Comparison of ENCODE assay signal across 12 mouse cellular contexts in genomic region chr9:120186856-120187255, GRCm38 (mm10). TPM values are rescaled to one million over a fixed set of nuclear protein-coding genes. Genes with fewer than 3 reads are reported as not detected.
DNase-seq lines count a peak whose midpoint lies in the region; ATAC-seq and TF ChIP-seq lines count a peak whose summit lies in the region.
"Had no signal": no experiment of that assay in that cellular context is flagged by ENCODE, and none has a peak within 500 bp of the region (broad histone marks: within the 10 kb centered on the region; RNA-seq: fewer than 3 reads in every experiment).

No protein-coding gene starts in this region.

- POLR2A ChIA-PET in Patski (lab: Charles Lee), result no interaction called here

- no peaks in the 10 kb centered on the region for H3K36me3 ChIP-seq in kidney, adult 2 months (ENCODE audit: control insufficient read depth, insufficient read depth, low read length)
- no peaks in the 10 kb centered on the region for H3K36me3 ChIP-seq in testis, adult 2 months (ENCODE audit: control insufficient read depth, insufficient read depth, low read length)

- no peak for DNase-seq in kidney, adult 2 months
- DNase-seq in kidney, adult 11 months, result no peak
- DNase-seq in testis, postnatal 14 days (ENCODE audit: low spot score), result no peak
- no peak for DNase-seq in Patski (ENCODE audit: low read depth, low spot score)
- peak; percentile 14 for DNase-seq in retina, postnatal 1 day
- DNase-seq in cerebellum, postnatal 10 days, result no peak
- no peak for DNase-seq in spleen, postnatal 10 days (ENCODE audit: low spot score in 2 of 2)
- DNase-seq: lung, postnatal 36 days had no signal

- in situ Hi-C loops in Patski (cut with MboI; ENCODE audit: low pct_unique_long_range_greater_than_20kb), result no loop called here

- CTCF ChIA-PET in Patski (lab: Charles Lee), result no interaction called here

- no peaks in the 10 kb centered on the region for H3K27me3 ChIP-seq in kidney, adult 2 months (replicated peaks; ENCODE audit: control insufficient read depth, insufficient read depth, low read length)
- H3K27me3 ChIP-seq in testis, adult 2 months (ENCODE audit: control insufficient read depth, insufficient read depth, low read length), result no peaks in the 10 kb centered on the region; the same call in 1 of the 2 replicates
- peaks cover 34% of the 10 kb centered on the region for H3K27me3 ChIP-seq in Patski

- TF ChIP-seq CTCF in kidney, adult 2 months (conservative IDR thresholded peaks at IDR 0.05; ENCODE audit: insufficient read depth, insufficient read length, low read depth, low read length), result peak; percentile 45
- TF ChIP-seq CTCF in testis, adult 2 months (IDR thresholded peaks at IDR 0.05; ENCODE audit: control insufficient read depth, insufficient read depth, insufficient replicate concordance, low read depth, low read length), result peak; percentile 46; the same call in 1 of the 2 replicates
- TF ChIP-seq CTCF in Patski (IDR thresholded peaks at IDR 0.05), result peak; percentile 48

- WGBS in kidney, adult 2 months, result 82% methylated on average over 5 of the region's 5 CpGs

- H3K27ac ChIP-seq in kidney, adult 2 months (ENCODE audit: insufficient read depth, low read depth, low read length), result no peak overlapping the region
- H3K27ac ChIP-seq in testis, adult 2 months (ENCODE audit: control insufficient read depth, insufficient read depth, low read depth, low read length), result no peak overlapping the region

- TF ChIP-seq POLR2A in kidney, adult 2 months (IDR thresholded peaks at IDR 0.05; ENCODE audit: low read depth, low read length), result no peak
- no peak for TF ChIP-seq POLR2A in testis, adult 2 months (IDR thresholded peaks at IDR 0.05; ENCODE audit: control insufficient read depth, low read depth, low read length)

- ATAC-seq in Patski, result no peak

- H3K4me1 ChIP-seq in kidney, adult 2 months (ENCODE audit: control insufficient read depth, insufficient read depth, low read length), result no peaks in the 10 kb centered on the region
- H3K4me1 ChIP-seq in testis, adult 2 months (ENCODE audit: control insufficient read depth, insufficient read depth, low read length), result peaks cover 9% of the 10 kb centered on the region

- H3K4me3 ChIP-seq in kidney, adult 2 months (ENCODE audit: insufficient read depth, low read depth, low read length), result no peak overlapping the region
- no peak overlapping the region for H3K4me3 ChIP-seq in testis, adult 2 months (ENCODE audit: control insufficient read depth, low read depth, low read length)
- H3K4me3 ChIP-seq: erythroblast, embryonic 14.5 days had no signal

RNA-seq across cellular contexts. Expression of gene Mobp, which starts 37.3 kb away (rescaled TPM):
- polyA plus RNA-seq in kidney, adult 2 months (2012; rRNA removed), result not detected in 2 replicates
- 0.49 and 0.79 TPM in 2 replicates for polyA plus RNA-seq in testis, adult 2 months (2012; rRNA removed)
- not detected for polyA plus RNA-seq in Patski (2021)
- polyA plus RNA-seq: erythroblast, embryonic 14.5 days; heart, embryonic 14.5 days; spleen, adult 2 months had no signal

RNA-seq across cellular contexts. Expression of gene Rpsa, which starts 59.4 kb away (rescaled TPM):
- 1,195 and 1,310 TPM in 2 replicates for polyA plus RNA-seq in kidney, adult 2 months (2012; rRNA removed)
- 310 and 318 TPM in 2 replicates for polyA plus RNA-seq in testis, adult 2 months (2012; rRNA removed)
- polyA plus RNA-seq in Patski (2021), result 1,746 TPM
